Mouse (Mus musculus): Measurements from ENCODE around the gene Cspg4.

GRCm38 (mm10) chr9:56886601-56887000, 21.8 kb downstream of the Cspg4 start:
- TF ChIP-seq CTCF (IDR thresholded peaks at IDR 0.05; ENCODE audit: low read depth), result no peak
- no peak for TF ChIP-seq EP300 (optimal IDR thresholded peaks at IDR 0.05)
